Mouse (Mus musculus): Measurements from ENCODE around the gene Hectd3. TPM values are rescaled to one million over a fixed set of nuclear protein-coding genes. Genes with fewer than 3 reads are reported as not detected.

The Hectd3 gene
- polyA plus RNA-seq, 1 experiment from 2014 or later, result 11.2 TPM

DNA sequence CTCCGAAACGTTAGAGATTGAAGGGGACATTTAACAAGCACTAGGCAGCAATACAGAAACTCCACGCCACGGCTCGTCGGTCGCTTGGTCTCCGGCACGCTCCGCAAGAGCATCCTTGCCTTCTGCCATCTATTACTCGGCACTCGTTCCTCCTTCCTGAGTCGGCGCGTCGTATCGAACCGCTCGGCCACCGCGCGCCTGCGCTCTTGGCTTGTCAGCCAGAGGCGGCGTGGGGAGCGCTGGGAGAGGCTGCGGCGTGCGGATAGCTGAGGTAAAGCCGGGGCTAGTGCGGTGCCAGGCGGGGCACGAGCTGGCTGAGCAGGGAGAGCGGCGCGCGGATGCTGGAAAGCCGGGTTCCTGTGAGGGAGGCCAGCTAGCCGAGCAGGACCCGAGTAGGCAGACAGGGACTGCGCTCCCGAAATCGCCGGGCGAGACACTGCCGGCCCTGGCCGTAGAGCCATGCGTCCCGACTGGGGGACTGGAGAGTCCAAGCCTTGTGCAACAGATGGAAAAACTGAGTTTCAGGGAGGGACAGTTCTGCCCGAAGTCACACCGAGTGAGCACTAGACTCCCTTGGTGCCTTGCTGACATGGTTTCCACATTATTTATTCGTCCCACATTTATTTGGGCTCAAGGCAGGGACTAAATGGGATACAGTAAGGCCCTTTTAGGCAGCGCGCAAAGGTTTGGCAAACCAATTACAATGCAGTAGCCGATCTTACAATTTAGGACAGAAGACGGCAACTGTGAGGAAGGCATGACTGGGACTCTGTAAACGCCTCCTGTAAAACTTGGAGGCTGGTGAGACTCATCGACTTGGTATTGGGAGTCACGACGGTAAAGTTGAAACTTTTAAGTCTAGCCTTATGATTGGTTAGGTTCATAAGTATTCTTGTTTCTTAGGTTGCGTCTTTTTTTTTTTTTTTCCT lies 24.4 kb downstream of the Hectd3 start, which contains the start of gene Eif2b3:
TSS of gene Eif2b3 (plus strand) at position 197 of the 929 bp plus-strand sequence.
- peak within 1 kb of the TSS; percentile 92 for H3K4me3 ChIP-seq
- WGBS, result under 1% methylated on average over 60 of the region's 61 CpGs
- ATAC-seq (ENCODE audit: insufficient number of reproducible peaks, insufficient read depth, low FRiP score, low TSS enrichment, low read depth), result peak; percentile 88
- H3K27ac ChIP-seq, result peak within 1 kb of the TSS; percentile 74
- H3K9ac ChIP-seq, result peak within 1 kb of the TSS; percentile 91
- no peaks in the 10 kb centered on the region for H3K27me3 ChIP-seq
- no peaks in the 10 kb centered on the region for H3K9me3 ChIP-seq
- H3K4me1 ChIP-seq, result peaks cover 8% of the 10 kb centered on the region
- peak within 1 kb of the TSS; percentile 72 for H3K4me2 ChIP-seq
- H3K36me3 ChIP-seq, result peaks cover 18% of the 10 kb centered on the region

DNA sequence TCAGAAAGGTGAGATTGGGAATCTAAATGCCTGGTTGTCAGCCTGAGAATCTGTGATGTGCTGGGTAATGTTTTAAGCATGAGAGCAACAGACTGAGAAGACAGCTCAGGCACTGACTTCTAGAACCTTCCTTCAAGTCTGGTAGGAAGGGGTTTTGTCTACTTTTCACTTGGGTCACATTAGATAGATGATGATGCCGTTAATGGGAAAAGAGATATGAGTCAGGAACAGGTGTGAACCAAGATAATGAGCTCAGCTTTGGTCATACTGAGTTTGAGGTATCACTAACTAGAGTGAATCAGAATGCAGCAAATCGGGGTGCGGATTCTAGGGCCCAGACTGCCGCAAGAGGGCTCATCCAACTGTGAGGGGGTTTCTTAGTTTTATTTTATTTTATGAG lies 28.4 kb downstream of the Hectd3 start:
- Histone ChIP-seq H3K4me2 (no peak overlapping the region), H3K27ac (no peak overlapping the region), H3K4me3 (no peak overlapping the region), H3K36me3 (peaks cover 29% of the 10 kb centered on the region), H3K4me1 (peaks cover 8% of the 10 kb centered on the region), H3K9me3 (no peaks in the 10 kb centered on the region), H3K27me3 (no peaks in the 10 kb centered on the region), H3K9ac (no peak overlapping the region)
- 96% methylated on average over 4 of the region's 4 CpGs for whole genome bisulfite sequencing
- ATAC-seq (ENCODE audit: insufficient number of reproducible peaks, insufficient read depth, low FRiP score, low TSS enrichment, low read depth), result no peak

DNA sequence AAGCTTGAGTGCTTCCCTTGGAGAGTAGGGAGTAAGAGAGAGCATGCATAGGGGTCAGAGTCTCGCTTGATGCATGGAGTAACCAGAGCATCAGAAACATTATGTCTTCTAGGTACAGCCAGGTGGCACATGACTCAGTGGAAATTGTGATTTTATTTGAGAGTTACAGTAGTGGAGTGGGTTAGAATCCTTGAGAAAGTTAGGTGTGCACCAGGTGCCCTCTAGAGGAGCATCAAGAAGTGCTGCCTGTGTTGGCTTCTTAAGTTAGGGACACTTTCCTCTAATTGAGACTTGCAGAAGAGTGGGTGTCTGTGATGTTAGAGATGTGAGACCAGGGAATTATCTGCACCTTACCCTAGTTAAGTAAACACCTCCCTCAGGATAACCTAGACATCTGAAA lies 36.0 kb downstream of the Hectd3 start:
- Histone ChIP-seq H3K9ac (no peak overlapping the region), H3K4me3 (no peak overlapping the region), H3K27me3 (no peaks in the 10 kb centered on the region), H3K36me3 (peaks cover 38% of the 10 kb centered on the region), H3K27ac (no peak overlapping the region), H3K4me1 (0 out of 2 replicates have a peak, but pooled peaks cover 4% of the 10 kb centered on the region), H3K4me2 (no peak overlapping the region), H3K9me3 (no peaks in the 10 kb centered on the region)
- WGBS, result 93% methylated on average over 1 of the region's 1 CpGs
- ATAC-seq (ENCODE audit: insufficient number of reproducible peaks, insufficient read depth, low FRiP score, low TSS enrichment, low read depth), result no peak

DNA sequence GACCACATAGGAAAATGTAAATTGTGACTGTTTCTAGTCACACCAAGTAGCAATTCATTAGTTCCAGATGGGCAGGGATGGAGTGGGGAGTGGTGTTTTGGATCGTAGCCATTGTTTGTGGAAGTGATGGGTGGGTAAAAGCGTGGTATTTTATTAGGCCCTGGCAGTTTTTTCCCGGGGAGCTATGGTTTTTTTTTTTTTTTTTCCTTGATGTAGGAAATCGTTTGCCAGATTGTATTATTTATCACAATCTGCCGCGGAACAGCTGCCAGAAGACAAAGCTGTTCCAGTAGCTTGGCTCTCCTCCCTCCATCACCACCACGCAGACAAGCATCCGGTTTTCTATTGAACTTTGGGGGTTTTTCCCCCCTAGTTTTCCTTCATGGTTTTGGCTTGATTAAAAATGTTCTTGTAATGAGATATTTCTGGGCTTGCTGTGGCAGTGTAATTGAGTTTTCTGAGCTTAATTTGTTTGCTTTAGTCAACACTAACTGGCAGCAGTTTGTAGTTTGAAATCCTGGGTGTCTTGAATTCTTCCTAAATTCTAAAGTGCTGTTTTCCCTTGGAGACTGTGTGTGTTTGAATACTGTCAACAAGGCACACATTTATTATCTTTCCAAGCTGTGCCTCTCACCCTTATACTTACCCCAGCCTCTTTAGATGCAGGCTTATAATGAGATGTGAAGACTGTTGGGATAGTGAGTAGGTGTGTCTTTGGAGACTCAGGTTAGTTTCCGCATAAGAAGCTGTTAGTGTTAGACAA lies 45.0 kb downstream of the Hectd3 start:
- H3K4me2 ChIP-seq, result peak overlapping the region; percentile 30; the same call in 1 of the 2 replicates
- WGBS, result 20% methylated on average over 9 of the region's 9 CpGs

GRCm38 (mm10) chr4:117040791-117041190 lies 45.7 kb downstream of the Hectd3 start:
- Histone ChIP-seq H3K4me1 (peaks cover 24% of the 10 kb centered on the region), H3K36me3 (no peaks in the 10 kb centered on the region), H3K27me3 (no peaks in the 10 kb centered on the region), H3K27ac (peak overlapping the region; percentile 77), H3K4me3 (no peak overlapping the region), H3K9me3 (no peaks in the 10 kb centered on the region), H3K9ac (no peak overlapping the region), H3K4me2 (no peak overlapping the region)
- ATAC-seq (ENCODE audit: insufficient number of reproducible peaks, insufficient read depth, low FRiP score, low TSS enrichment, low read depth), result no peak
- 43% methylated on average over 1 of the region's 1 CpGs for WGBS

More for the DNA sequence above, 45.0 kb downstream of the Hectd3 start:
- no peak overlapping the region for H3K4me3 ChIP-seq
- H3K9me3 ChIP-seq, result no peaks in the 10 kb centered on the region
- ATAC-seq (ENCODE audit: insufficient number of reproducible peaks, insufficient read depth, low FRiP score, low TSS enrichment, low read depth), result peak; percentile 59; the same call in 1 of the 2 replicates
- peaks cover 24% of the 10 kb centered on the region for H3K4me1 ChIP-seq
- no peak overlapping the region for H3K9ac ChIP-seq
- H3K36me3 ChIP-seq, result no peaks in the 10 kb centered on the region
- H3K27me3 ChIP-seq, result no peaks in the 10 kb centered on the region
- H3K27ac ChIP-seq, result peak overlapping the region; percentile 77

DNA sequence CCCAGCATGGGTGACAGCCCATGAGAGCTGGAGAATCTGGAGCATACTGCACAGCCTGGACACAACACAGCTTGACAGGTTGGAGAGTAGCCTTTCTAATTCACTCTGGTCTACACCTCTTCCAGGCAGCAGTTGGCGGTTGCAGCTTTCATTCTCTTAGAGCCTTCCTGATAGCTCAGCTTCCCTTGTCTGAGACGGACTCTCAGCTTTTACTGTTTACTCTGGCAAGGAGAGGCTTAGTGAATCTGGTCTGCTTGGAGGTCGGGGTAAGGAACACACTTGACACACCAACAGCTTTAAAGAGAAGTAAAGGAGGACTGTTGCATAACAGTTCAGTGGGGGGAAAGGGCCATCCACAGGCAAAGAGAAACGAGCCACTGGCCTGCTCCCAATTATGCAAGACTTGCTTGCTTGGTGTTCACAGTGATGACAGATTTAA lies 46.2 kb downstream of the Hectd3 start:
- 63% methylated on average over 4 of the region's 4 CpGs for WGBS
- no peak overlapping the region for H3K4me3 ChIP-seq
- no peak for ATAC-seq (ENCODE audit: insufficient number of reproducible peaks, insufficient read depth, low FRiP score, low TSS enrichment, low read depth)
- no peaks in the 10 kb centered on the region for H3K36me3 ChIP-seq
- no peaks in the 10 kb centered on the region for H3K9me3 ChIP-seq
- peaks cover 24% of the 10 kb centered on the region for H3K4me1 ChIP-seq
- H3K4me2 ChIP-seq, result no peak overlapping the region
- no peak overlapping the region for H3K27ac ChIP-seq
- H3K9ac ChIP-seq, result no peak overlapping the region
- no peaks in the 10 kb centered on the region for H3K27me3 ChIP-seq

DNA sequence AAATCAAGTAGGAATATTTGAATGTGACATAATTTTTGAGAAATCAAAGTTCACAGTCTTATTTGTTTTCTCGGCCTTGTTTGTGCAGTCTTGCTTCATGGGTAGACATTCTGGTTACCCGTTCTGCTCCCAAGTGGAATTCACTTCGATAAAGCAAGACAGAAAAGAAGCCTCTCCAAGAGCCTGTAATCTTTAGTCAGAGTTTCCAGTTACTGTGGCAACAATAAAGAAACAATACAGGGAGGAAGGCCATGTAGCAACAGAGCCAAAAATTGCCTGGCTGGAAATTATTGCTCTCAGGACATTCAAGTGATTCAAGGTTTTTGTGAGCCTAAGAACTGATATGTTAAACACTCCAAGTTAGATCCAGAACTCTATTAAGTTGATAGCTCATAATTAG lies 53.7 kb downstream of the Hectd3 start:
- Histone ChIP-seq H3K4me1 (no peaks in the 10 kb centered on the region), H3K4me2 (no peak overlapping the region), H3K9me3 (no peaks in the 10 kb centered on the region), H3K27me3 (no peaks in the 10 kb centered on the region), H3K4me3 (no peak overlapping the region), H3K27ac (no peak overlapping the region), H3K36me3 (peaks cover 27% of the 10 kb centered on the region; the same call in 1 of the 2 replicates), H3K9ac (no peak overlapping the region)
- no peak for ATAC-seq (ENCODE audit: insufficient number of reproducible peaks, insufficient read depth, low FRiP score, low TSS enrichment, low read depth)
- WGBS, result 78% methylated on average over 3 of the region's 3 CpGs

- H3K4me1 ChIP-seq, result no peaks in the 10 kb centered on the region
- no peaks in the 10 kb centered on the region for H3K9me3 ChIP-seq
- H3K4me2 ChIP-seq, result no peak overlapping the region
- no peak overlapping the region for H3K9ac ChIP-seq
- H3K27ac ChIP-seq, result no peak overlapping the region
- 94% methylated on average over 1 of the region's 1 CpGs for WGBS
- no peaks in the 10 kb centered on the region for H3K27me3 ChIP-seq
- H3K4me3 ChIP-seq, result no peak overlapping the region
- H3K36me3 ChIP-seq, result peaks cover 31% of the 10 kb centered on the region; the same call in 1 of the 2 replicates
- ATAC-seq (ENCODE audit: insufficient number of reproducible peaks, insufficient read depth, low FRiP score, low TSS enrichment, low read depth), result no peak
Observed at GRCm38 (mm10) chr4:117049485-117049884, 54.4 kb downstream of the Hectd3 start.

DNA sequence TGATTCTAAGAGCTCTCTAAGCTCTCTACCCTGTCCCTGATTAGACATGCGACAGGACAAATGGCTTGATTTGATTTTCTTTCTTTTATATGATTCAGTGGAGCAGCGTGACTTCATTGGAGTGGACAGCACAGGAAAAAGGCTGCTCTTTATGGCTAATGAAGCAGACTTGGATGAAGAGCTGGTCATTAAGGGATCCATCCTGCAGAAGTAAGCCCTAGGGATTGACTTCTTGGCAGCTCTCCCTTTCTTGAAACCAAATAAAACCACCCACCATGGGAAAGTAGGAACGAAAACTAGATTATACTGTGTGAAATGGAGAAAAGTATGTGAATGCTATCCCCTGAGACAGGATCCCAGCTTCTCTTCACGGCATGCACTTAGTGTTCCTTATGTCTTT lies 57.5 kb downstream of the Hectd3 start:
- Histone ChIP-seq H3K9ac (no peak overlapping the region), H3K4me2 (no peak overlapping the region), H3K27ac (no peak overlapping the region), H3K9me3 (no peaks in the 10 kb centered on the region), H3K4me1 (no peaks in the 10 kb centered on the region), H3K36me3 (peaks cover 29% of the 10 kb centered on the region; the same call in 1 of the 2 replicates), H3K4me3 (no peak overlapping the region), H3K27me3 (no peaks in the 10 kb centered on the region)
- 81% methylated on average over 4 of the region's 4 CpGs for WGBS
- ATAC-seq (ENCODE audit: insufficient number of reproducible peaks, insufficient read depth, low FRiP score, low TSS enrichment, low read depth), result no peak

DNA sequence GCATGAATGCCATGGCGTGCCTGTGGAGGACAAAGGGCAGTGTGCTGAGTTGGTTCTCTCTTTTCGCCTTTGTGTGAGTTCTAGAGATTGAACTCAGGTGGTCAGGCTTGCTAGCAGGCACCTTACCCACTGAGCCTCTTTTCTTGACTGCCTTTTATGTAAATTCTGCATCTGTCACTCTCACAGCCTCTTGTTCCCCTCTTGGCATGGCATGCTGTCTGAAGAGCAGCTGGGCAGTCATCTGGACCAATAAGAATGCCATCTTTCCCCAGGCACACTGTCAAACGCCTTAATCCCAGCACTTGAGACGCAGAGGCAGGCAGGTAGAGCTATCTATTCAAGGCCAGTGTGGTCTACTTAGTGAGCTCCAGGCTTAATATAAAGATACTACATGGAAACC lies 58.8 kb downstream of the Hectd3 start:
- no peaks in the 10 kb centered on the region for H3K4me1 ChIP-seq
- no peak overlapping the region for H3K9ac ChIP-seq
- no peaks in the 10 kb centered on the region for H3K9me3 ChIP-seq
- peaks cover 29% of the 10 kb centered on the region for H3K36me3 ChIP-seq
- no peak overlapping the region for H3K4me2 ChIP-seq
- H3K27ac ChIP-seq, result no peak overlapping the region
- no peaks in the 10 kb centered on the region for H3K27me3 ChIP-seq
- WGBS, result 82% methylated on average over 4 of the region's 4 CpGs
- H3K4me3 ChIP-seq, result no peak overlapping the region
- no peak for ATAC-seq (ENCODE audit: insufficient number of reproducible peaks, insufficient read depth, low FRiP score, low TSS enrichment, low read depth)

Measured in embryonic facial prominence, embryonic 13.5 days (tissue).